Mouse (Mus musculus) G1E-ER4 (cell line): ENCODE data around the gene Abca7. TPM values are rescaled to one million over a fixed set of nuclear protein-coding genes. Genes with fewer than 3 reads are reported as not detected.

Experiments
- GATA1 ChIP-seq: IDR thresholded peaks from one replicate; pipeline ENCODE4 v1.8.0; 2012; ENCODE audit warnings: low read length, inconsistent platforms
- polyA plus RNA-seq: library from polyadenylated mRNA; stranded (reverse); fragments of >175 nt; gene quantifications from 2 replicates; pipeline ENCODE4 v1.2.3, GENCODE M21; 2012

The Abca7 gene
- 23.5 and 25.3 TPM in 2 replicates for polyA plus RNA-seq

DNA sequence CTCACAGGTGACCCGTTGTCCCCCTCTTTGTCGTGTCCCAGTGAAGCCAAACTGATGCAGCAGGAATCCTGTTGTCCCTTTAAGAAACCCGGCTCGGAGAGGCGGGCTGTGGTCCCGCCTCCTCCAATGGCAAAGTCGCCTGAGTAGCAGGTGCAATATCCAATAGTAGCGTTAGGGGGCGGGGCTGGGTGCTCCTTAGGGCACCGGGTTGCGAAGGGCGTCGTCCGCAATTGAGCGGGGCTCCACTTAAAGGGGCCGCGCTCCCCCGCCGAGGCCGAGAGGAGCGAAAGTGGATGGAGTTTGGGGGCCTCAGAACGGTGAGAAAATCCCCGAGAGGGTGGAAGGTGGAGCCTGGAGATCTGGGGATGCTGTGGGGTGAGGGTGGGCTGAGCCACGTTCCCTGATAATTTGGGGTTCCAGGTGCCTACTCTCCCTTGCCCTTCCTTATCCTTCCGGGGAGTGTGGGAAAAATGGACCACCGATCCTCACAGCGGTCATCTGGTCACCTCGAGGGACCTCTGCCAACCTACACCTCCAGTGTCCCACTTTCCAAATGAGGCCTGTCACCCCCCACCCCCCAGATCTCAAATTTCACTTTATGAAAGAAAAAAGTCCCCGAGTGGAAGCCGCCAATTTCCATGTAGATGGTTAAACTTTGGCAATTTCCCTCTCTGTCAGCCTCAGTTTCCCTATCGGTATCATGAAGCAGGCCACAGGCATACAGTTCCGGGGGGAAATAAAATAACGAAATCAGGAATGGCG is at the start of gene Abca7:
Gene Abca7 (plus strand): TSS at position 223 of the 762 bp plus-strand sequence.
- TF ChIP-seq GATA1: no peak

DNA sequence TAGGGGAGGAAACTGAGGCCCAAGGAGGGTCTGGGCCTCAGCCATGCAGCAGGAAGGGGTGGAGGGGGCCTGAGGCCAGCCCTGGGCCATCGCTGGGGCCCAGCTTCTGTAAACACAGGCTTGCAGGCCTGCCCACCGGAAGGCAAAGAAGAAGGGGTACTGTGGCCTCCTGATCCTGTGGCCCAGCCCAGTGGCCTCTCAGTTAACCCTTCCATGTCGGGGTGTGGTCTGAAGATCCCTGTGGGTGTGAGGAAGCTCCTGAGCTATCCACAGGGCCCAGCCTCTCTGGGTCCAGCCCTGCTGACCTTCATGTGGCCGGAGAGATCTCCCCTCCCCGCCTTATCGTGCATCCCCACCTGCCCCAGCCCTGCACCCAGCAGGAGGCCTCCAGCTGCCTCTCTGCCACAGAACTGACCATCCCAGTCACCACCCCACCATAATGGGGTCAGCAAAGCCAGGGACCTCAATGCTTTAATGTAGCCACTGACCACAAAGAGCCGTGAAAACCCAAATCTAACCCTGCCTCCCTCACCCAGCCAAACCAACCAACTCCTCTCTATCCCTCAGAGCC is 49.5 kb upstream of the Abca7 start:
- TF ChIP-seq GATA1: no peak

DNA sequence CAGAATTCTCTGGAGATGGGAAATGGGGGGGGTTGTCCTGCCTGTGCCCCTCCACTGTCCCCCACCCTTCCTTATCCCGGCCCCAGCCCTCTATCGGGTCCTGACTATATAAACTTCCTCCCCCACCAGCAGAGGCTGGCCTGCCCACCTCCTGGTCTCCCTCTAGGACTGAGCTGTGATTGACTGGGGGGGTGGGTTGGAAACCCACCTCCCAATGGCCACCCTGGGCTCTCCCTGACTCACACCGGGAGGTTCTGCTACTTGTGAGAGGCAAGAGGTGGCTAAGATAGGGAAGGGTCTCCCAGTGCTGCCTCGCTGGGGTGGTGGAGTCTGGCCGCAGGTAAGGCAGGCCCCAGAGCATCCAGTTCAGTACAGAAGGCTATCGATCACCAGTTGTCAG is 48.8 kb upstream of the Abca7 start:
- no peak for TF ChIP-seq GATA1

DNA sequence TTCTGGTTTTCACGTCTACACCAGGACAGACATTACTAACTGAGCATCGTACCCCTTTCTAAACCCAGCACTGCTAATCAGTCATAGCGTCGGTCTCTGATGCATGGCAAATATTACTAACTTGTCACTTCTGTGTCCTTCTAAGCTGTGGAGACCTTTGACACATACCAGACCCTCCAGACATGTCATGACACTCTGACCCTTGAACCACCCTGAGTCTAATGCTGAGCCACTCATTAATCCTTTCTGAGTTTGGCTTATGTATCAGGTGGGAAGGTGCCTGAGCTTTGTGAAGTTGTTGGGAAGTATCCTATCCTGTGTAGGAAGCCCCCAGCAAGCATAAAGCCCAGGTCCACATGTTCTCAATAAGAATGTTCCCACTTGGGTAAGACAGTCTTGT is 46.4 kb upstream of the Abca7 start:
- no peak for TF ChIP-seq GATA1

DNA sequence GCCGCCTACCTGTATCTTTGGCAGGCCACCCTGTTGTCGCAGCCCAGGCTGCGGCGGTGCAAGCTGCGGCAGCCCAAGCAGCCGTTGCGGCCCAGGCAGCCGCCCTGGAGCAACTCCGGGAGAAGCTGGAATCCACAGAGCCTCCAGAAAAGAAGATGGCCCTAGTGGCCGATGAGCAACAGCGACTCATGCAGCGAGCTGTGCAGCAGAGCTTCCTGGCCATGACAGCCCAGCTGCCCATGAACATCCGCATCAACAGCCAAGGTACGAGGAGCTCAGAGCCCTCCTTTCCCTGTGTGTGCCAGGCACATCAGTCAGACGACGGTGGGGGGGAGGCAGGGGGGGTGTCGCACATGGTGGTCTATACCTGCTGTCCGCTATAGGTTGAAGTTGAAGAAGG is 45.6 kb upstream of the Abca7 start:
- no peak for TF ChIP-seq GATA1

GRCm38 (mm10) chr10:79953946-79954345 is 42.3 kb upstream of the Abca7 start:
- TF ChIP-seq GATA1: no peak

DNA sequence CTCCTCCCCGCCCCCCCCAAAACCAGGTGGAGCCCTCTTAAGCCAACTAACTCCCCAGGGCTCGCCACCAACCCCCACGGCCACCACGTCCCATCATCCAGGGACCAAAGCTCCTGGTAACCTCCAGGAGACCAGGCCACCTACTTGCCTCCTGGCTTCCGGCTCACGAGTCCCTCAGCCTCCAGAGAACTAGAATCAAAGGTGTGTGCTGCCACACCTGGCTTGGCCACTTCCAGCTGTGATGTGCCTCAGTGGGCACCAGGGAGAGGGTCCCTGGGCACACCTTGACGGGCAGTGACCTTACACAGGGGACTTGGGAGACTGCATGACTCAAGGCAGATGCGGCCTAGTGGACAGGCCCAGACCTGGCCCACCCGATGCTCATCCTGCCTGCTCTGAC is 40.6 kb upstream of the Abca7 start:
- no peak for TF ChIP-seq GATA1

- TF ChIP-seq GATA1: no peak
Measured at GRCm38 (mm10) chr10:79956643-79957154, 39.6 kb upstream of the Abca7 start.

- no peak for TF ChIP-seq GATA1
Measured at GRCm38 (mm10) chr10:79958140-79958816, 38.0 kb upstream of the Abca7 start.

GRCm38 (mm10) chr10:79959847-79960601 is 36.3 kb upstream of the Abca7 start, which contains the start of gene Wdr18:
TSS of gene Wdr18 (plus strand) at chr10:79960152.
- no peak for TF ChIP-seq GATA1

DNA sequence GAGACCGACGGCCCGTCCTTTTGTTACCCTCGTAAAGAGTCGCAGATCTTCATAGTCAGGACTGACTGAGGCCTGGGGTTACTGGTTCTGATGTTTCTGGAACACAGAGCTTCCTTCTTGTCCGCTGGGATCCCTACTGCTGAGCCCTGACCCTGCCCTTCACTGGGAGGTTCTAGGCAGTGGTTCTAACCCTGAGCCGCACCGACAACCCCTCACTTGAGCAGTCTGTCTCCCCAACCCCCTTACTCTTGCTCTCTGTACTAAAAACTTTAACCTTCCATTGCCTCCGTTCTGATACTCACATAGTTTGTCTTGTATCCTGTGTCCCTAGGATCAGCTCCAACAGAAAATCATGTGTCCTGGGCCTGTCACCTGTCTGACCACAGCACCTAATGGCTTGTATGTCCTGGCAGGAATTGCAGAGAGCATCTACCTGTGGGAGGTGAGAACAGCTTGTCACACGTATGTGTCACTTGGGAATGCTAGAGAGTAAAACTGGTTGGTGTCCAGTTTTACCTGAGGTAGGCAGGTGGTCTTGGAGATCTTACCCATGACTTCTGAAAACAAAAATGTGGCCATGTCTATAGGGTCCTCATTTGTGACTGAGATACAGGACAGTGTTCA is 35.5 kb upstream of the Abca7 start:
- no peak for TF ChIP-seq GATA1

- TF ChIP-seq GATA1: no peak
Measured at GRCm38 (mm10) chr10:79964727-79965126, 31.6 kb upstream of the Abca7 start.

DNA sequence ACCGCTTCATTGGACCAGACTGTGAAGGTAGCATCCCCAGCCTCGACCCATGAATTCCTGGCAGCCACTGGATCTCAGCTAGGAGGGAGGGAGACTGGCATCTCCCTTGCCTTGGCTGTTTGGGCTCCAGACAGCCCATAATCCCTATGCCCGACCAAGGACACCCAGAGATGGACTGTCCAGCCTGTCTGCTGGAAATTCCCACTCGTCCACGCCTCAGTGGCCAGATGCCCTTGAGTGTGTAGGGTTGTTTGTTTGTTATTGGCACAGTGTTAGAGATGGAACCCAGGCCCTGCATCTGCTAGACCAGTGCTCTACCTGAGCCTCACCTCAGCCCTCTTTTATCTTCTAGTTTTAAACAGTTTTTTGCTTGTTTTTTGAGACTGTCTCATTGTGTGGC is 31.0 kb upstream of the Abca7 start:
- TF ChIP-seq GATA1: no peak

- no peak for TF ChIP-seq GATA1
Measured at GRCm38 (mm10) chr10:79966886-79967400, 29.4 kb upstream of the Abca7 start.

DNA sequence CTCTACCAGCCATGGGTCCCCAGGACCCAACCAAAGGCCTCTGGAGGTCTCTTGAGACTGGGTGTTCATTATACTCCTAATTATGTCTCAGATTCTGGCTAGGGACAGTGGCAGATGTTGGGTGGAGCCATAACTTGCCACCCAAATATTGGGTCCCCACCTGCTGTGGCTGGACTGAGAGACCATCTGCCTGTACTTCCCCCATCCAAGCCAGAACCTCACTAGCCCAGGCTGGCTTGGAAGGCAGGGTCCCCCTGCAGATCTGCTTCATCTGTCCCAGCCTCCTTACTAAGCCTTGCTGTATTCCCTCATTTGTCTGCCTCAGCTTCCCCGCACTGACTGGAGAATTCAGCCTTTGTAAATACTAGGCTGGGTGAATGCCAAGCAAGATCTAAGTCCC is 28.1 kb upstream of the Abca7 start:
- TF ChIP-seq GATA1: no peak
